Mouse (Mus musculus) cerebellum, adult 9-11 months (tissue): Measurements from ENCODE around the gene Ror1.

Source experiments
- DNase-seq: peaks from one replicate; pipeline ENCODE4 v3.0.0; 2022

The Ror1 gene

DNA sequence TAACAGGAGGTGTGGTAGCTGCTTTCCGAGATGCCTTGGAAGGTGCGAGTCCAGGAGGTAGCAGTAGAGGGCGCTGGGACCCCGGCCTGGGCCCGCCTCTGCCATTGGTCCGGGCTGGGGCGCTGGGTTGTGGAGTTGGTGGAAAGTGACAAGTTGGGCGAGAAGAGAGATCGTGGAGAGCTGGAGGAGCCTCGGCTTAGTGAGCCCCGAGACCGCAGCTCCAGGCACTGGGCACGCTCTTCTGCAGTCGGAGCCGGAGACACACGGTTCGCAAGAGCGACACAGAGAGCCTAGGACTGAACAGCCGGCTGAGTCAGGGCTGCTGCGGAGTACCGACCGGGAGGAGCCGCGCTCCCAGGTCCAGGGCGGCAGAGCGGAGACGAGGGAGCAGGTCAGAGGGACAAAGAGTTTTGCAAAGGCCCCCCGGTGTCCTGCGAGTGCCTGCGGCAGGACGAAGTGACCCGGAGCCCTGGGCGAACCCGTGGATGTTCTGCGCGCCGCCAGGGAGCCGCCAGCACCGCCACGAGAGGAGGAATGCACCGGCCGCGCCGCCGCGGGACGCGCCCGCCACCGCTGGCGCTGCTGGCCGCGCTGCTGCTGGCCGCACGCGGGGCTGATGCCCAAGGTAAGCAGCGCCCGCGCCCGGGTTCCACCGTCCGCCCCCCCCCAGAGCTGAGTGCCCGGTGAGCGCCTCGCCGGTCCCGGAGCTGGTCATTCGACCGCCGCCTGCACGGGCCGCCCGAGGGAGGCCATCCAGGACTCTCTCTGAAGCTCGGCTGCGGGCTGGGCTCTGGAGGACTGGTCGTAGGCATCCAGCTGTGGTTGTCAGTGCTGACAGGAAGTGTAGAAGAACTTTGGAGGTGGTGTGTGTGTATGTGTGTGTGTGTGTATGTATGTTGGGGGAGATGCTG, at the start of gene Ror1:
TSS of gene Ror1 (plus strand) at position 107 of the 911 bp plus-strand sequence.
- DNase-seq, result peak; percentile 93

- DNase-seq, result no peak
Observed at GRCm38 (mm10) chr4:100047066-100047465, 48.5 kb upstream of the Ror1 start.

GRCm38 (mm10) chr4:100048351-100048950, 47.1 kb upstream of the Ror1 start:
- no peak for DNase-seq

GRCm38 (mm10) chr4:100051767-100052166, 43.8 kb upstream of the Ror1 start:
- no peak for DNase-seq

- DNase-seq, result no peak
Observed at GRCm38 (mm10) chr4:100052258-100052657, 43.3 kb upstream of the Ror1 start.

DNA sequence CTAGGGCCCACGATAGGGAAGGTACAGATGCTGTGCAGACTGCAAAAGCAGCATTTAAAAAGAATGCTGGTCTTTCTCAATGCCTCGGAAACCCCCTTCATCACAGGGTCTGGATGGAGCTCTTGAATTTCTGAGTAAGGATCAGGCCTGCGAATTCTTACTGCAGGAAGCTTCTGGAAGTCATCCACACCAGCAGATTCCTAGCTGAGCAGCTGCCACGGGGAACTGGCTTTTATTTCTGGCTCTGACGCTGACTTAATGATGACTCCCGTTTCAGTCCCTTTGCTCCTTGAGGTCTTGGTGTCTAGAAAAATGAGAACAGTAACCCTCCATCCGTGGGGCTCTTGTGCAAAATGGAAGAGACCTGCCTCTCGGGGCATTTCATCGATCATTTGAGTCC, 39.5 kb upstream of the Ror1 start:
- DNase-seq, result no peak

DNA sequence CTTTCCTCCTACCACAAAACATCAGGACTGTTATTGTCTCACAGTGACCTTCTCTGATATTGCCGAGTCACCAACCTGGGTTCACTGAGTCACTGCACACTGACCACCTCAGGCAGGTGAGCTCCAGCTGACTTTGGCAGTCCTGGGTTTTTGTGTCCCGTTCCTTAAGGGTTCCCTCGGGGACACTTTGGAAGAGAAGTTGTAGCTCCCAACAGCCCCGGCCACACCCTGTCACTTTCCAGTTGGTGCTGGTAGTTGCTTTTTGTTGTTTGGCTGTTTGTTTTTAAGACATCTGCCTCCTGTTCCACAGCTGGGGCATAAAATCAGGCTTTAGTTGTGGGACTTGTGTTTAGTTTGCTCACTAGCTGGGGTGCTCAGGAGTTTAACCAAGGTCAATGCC, 39.1 kb upstream of the Ror1 start:
- no peak for DNase-seq

- no peak for DNase-seq
Observed at GRCm38 (mm10) chr4:100057381-100057780, 38.2 kb upstream of the Ror1 start.

DNA sequence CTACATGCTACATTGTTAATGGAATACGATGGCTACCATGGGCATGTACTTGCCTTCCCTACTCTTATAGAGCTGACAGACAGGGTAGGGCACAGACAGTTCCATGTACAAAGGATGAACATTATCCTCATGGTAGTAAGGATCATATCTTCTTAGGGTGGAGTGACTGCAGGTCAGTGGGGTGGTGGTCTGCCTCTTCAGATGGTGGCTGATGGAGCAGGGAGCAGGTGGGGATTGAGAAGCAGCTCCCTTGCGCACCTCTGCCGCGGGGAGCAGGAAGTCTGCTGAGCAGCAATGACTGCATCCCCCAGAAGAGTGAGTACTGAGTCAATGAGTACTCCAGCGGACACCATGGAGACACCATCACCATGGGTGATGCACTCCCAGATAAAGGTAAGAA, 37.0 kb upstream of the Ror1 start:
- no peak for DNase-seq

DNA sequence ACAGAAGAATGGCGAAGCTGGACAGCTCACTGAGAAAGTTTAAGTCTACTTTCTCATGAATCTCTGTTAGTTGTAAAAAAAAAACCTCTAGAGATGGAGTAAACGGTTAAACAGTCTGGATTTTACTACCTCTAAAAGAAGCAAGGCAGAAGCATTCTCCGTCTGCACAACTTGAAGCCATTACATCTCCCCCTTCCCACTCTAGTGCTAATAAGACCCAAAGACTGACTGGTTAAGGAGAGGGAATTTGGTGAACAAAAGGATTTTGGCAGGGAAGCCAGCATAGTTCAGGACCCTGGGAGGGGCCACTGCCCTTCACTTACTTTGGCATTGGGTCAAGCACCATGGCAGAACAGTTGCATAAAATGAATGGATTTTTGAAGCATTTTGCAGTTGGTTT, 35.8 kb upstream of the Ror1 start:
- DNase-seq, result no peak

GRCm38 (mm10) chr4:100061396-100062066, 34.1 kb upstream of the Ror1 start:
- no peak for DNase-seq

GRCm38 (mm10) chr4:100065686-100066085, 29.9 kb upstream of the Ror1 start:
- DNase-seq, result no peak

DNA sequence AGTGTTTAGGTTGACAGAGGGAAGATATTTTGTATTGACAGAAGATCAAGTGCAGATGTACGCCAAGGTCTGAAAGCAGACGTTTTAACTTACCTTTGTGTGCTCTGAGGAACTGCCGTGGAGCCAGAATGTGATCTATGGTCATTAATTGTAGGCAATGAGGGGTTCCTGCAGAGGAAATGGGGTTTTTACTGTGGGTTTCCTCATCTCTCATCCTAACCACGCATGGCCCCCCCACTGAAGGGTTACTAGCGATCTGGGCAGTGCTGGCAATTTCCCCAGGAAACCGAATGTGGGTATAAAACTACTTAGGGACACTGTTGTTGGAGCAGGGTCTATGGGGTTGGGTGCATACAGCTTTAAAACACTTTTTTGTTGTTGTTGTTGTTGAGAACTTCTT, 25.5 kb upstream of the Ror1 start:
- no peak for DNase-seq

GRCm38 (mm10) chr4:100096596-100097181, 1.1 kb downstream of the Ror1 start:
- no peak for DNase-seq

GRCm38 (mm10) chr4:100097364-100097979, 1.9 kb downstream of the Ror1 start:
- no peak for DNase-seq

DNA sequence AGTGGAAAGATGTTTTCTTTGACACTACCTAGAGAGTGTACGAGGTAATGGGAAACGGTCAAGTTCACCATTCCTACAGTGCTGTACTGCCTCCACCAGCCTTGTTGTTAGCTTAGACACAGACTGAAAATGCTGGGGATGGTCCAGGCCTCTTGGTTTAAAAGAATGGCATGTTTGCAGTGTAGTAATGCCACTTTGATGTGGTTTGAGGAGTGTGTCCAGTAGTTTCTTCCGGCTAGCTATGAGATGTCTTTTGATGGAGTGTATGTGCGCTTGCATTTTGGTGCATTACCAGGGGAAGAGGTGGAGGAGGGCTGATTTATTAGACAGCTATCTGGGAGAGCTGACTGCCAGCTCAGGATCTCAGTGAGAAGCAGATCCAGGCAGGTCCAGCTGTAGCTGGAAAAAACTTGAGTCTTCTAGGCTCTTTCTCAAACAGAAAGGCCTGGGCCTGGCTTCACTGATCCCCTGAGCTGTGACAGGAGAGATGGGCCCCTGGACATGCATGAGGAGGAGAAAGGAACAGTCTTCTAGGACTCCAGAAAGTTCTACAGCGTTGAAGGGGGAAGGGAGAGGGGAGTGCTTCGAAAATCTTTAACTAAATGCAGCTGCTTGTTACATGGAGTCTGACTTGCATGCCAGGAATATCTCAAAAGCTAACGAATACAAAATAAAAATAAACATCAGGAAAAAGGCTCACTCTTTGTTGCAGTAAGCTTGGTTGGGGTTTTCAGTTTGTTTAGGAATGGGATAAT, 5.7 kb downstream of the Ror1 start:
- no peak for DNase-seq

DNA sequence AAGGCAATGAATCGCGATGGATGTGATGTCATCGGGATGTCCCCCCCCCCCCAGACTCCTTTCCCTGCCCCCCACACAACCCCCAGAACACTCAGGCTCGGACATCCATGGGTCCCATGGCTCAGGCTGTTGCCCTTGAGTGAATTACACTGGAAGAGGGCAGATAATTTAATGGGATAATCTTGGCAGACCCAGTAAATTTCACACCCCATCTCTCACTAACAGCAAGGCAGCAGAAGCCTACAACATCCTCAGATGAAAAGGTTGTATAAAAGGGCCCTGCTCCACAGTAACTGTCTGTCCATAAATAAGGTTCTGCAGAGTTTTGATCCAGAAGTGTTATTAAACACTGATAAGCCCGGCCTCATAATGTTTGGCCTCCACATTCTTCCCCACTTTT, 6.3 kb downstream of the Ror1 start:
- no peak for DNase-seq

DNA sequence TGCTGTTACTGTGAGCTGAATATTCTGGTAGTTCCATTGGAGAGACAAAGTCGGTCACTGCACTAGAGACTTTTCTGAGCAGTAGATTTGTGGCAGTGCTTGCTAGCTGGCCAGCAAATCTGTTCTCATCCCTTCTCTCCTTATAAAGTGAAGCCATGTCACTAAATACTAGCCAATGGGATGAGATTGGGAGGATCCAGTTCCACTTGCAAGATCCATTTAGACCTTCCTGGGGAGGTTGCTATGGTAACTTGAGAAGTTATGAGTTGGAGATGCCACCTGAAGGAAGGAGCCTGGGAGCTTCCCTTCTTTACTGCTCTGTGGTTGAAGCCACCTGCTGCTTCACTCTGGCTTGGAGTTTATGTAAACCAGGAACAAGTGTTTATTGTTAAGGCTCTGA, 8.7 kb downstream of the Ror1 start:
- DNase-seq, result no peak

GRCm38 (mm10) chr4:100107593-100107992, 12.0 kb downstream of the Ror1 start:
- DNase-seq, result no peak

- DNase-seq, result no peak
Observed at GRCm38 (mm10) chr4:100108551-100108950, 13.0 kb downstream of the Ror1 start.

DNA sequence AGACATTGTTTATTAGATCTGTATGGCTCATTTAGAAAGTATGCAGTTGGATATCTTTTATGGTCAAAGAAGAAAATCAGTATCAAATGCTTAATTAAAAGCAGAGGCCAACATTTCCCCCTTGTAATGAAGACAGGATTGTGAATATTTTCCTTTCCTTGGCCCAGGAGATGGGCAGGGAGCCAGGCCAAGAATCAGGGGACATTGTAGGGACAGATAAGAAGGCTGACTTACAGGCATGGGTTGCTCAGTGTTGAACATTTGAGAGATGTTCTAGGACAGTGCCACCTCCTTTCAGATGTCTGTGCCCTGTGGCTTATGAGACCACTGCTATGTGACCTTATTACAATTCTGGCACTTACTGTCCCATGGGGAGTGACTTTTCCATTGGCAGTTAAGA, 18.6 kb downstream of the Ror1 start:
- no peak for DNase-seq

- DNase-seq, result no peak
Observed at GRCm38 (mm10) chr4:100116366-100116765, 20.8 kb downstream of the Ror1 start.
